Mouse (Mus musculus) limb, embryonic 14.5 days (tissue): ENCODE results near the gene Ncoa1. TPM values are rescaled to one million over a fixed set of nuclear protein-coding genes. Genes with fewer than 3 reads are reported as not detected.

Source experiments
- ATAC-seq: fragments of 200-750 bp; cut with Nextera tagmentation; 2 replicates; pipeline ENCODE4 v1.8.0; 2017; ENCODE audit warnings: low read depth, moderate number of reproducible peaks, moderate TSS enrichment; ENCODE audit not compliant: low FRiP score
- DNase-seq: peaks from one replicate; pipeline ENCODE4 v3.0.0-alpha.2; 2015; ENCODE audit warnings: low spot score
- H3K27ac ChIP-seq: fragments of 300-500 bp; sonication (generic); replicated peaks from 2 replicates; pipeline ENCODE4 v1.5.1; 2014; ENCODE audit warnings: low read depth, mild to moderate bottlenecking, low read length, moderate library complexity, mixed read lengths
- H3K27me3 ChIP-seq: fragments of 300-500 bp; sonication (generic); 2 replicates; pipeline ENCODE4 v1.6.1; 2014; ENCODE audit warnings: low read length, mixed read lengths; ENCODE audit not compliant: control insufficient read depth, insufficient read depth
- H3K36me3 ChIP-seq: fragments of 300-500 bp; sonication (generic); 2 replicates; pipeline ENCODE4 v1.6.1; 2014; ENCODE audit warnings: mild to moderate bottlenecking, low read length, moderate library complexity, mixed read lengths; ENCODE audit not compliant: control insufficient read depth, insufficient read depth
- H3K4me1 ChIP-seq: fragments of 300-500 bp; sonication (generic); 2 replicates; pipeline ENCODE4 v1.6.1; 2014; ENCODE audit warnings: antibody characterized with exemption, low read length, mixed read lengths; ENCODE audit not compliant: control insufficient read depth, insufficient read depth
- H3K4me2 ChIP-seq: fragments of 300-500 bp; sonication (generic); replicated peaks from 2 replicates; pipeline ENCODE4 v1.6.1; 2014; ENCODE audit warnings: low read depth, mild to moderate bottlenecking, low read length, moderate library complexity; ENCODE audit not compliant: severe bottlenecking
- H3K4me3 ChIP-seq: fragments of 300-500 bp; sonication (generic); replicated peaks from 2 replicates; pipeline ENCODE4 v1.5.1; 2014; ENCODE audit warnings: low read length
- H3K9ac ChIP-seq: fragments of 300-500 bp; sonication (generic); 2 replicates; pipeline ENCODE4 v1.6.1; 2014; ENCODE audit warnings: mild to moderate bottlenecking, low read depth, low read length, moderate library complexity; ENCODE audit not compliant: severe bottlenecking
- H3K9me3 ChIP-seq: fragments of 300-500 bp; sonication (generic); 2 replicates; pipeline ENCODE4 v1.6.1; 2016; ENCODE audit warnings: low read length; ENCODE audit not compliant: control insufficient read depth
- POLR2A ChIP-seq: fragments of 200-500 bp; IDR thresholded peaks from 2 replicates; pipeline ENCODE4 v1.8.0; 2012; ENCODE audit warnings: inconsistent platforms, mild to moderate bottlenecking, moderate library complexity, borderline replicate concordance; ENCODE audit not compliant: insufficient read depth, insufficient read length; ENCODE audit errors: extremely low read depth
- WGBS: fragments of 180-500 bp; shearing (Covaris S2); extraction: QIAGEN DNeasy Blood & Tissue Kit; methylation state at CpG from one replicate; pipeline ENCODE4 v1.1.7; 2014; 5-methylcytosine and 5-hydroxymethylcytosine counted together
- polyA plus RNA-seq, 2 experiments: library from polyadenylated mRNA; depleted of rRNA in 1 of 2; stranded (reverse) in 1 of 2; unstranded in 1 of 2; fragments of >200 nt; fragmentation: Nextera tagmentation in 1 of 2; extraction: Ambion mirVana in 1 of 2; gene quantifications; 2 replicates each; pipeline versions ENCODE4 v1.2.1 to v1.2.3; 2012 to 2014

Gene Ncoa1
- polyA plus RNA-seq, 2 experiments, result 26.3 to 26.9 TPM

DNA sequence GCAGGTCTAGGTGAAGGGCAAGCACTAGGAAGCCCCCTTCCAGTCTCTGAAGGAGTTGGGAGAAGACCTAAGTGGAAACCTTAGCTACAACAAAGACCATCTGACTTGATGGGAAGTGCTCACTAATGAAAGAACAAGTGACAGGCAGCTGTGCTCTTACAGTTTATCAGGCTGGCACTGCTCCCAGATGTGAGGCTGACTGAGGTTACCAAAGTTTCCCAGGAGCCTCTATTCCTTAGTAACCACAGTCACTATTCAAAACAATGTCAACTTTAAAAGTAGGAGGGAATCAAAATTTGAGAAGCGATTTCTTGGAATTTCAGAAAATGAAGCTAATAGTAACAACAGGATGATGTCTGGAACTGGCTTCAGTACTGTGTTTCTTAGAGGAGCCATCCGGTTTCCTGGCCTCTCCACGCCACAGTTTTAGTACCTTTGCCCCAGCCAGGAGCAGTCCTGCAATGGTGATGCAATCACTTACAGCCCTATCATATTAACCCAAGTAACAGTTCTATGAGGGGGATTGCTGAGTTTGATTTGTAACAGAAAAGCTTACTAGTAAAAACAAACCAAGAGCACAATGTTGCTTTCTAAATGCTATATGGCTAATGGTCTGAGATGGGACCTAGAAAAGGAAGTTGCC, 90.8 kb downstream of the Ncoa1 start:
- Histone ChIP-seq H3K9me3 (no peaks in the 10 kb centered on the region), H3K4me3 (no peak overlapping the region), H3K27ac (no peak overlapping the region), H3K27me3 (no peaks in the 10 kb centered on the region), H3K4me1 (peaks cover 4% of the 10 kb centered on the region), H3K4me2 (no peak overlapping the region), H3K36me3 (no peaks in the 10 kb centered on the region), H3K9ac (no peak overlapping the region)
- ATAC-seq (no peak), DNase-seq (peak; percentile 52)
- WGBS, result 73% methylated on average over 3 of the region's 3 CpGs
- no peak for TF ChIP-seq POLR2A

DNA sequence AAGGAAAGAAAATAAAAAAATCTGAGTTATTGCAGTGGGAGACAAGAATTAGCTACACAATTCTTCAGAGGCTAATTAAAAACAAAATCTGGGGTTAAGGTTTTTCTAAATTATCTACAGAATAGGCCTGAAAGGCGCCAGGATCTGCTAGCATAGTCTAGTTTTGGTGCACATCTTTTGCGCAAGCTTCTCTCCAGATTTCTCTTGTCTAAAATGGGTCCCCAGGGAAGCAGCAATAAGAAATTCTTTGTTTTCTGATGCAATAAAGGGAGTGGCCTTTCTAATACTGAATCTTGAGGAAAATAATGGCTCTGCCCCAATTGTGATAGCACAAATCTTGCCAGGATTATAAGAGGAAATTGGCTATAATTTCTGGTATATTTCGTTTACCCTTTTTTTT, 93.9 kb downstream of the Ncoa1 start:
- Histone ChIP-seq H3K4me1 (peaks cover 4% of the 10 kb centered on the region; the same call in 1 of the 2 replicates), H3K4me2 (no peak overlapping the region), H3K4me3 (no peak overlapping the region), H3K9ac (no peak overlapping the region), H3K36me3 (no peaks in the 10 kb centered on the region), H3K9me3 (no peaks in the 10 kb centered on the region), H3K27ac (no peak overlapping the region), H3K27me3 (no peaks in the 10 kb centered on the region)
- DNase-seq (no peak), ATAC-seq (no peak)
- no peak for TF ChIP-seq POLR2A
- 84% methylated on average over 3 of the region's 3 CpGs for WGBS

GRCm38 (mm10) chr12:4379298-4379957, 97.6 kb downstream of the Ncoa1 start:
- Histone ChIP-seq H3K4me1 (no peaks in the 10 kb centered on the region), H3K4me3 (no peak overlapping the region), H3K36me3 (no peaks in the 10 kb centered on the region), H3K27me3 (no peaks in the 10 kb centered on the region), H3K4me2 (no peak overlapping the region), H3K27ac (no peak overlapping the region), H3K9me3 (no peaks in the 10 kb centered on the region), H3K9ac (no peak overlapping the region)
- 32% methylated on average over 7 of the region's 7 CpGs for WGBS
- ATAC-seq, result no peak
- no peak for TF ChIP-seq POLR2A
- no peak for DNase-seq

GRCm38 (mm10) chr12:4376475-4376874, 100.5 kb downstream of the Ncoa1 start:
- no peaks in the 10 kb centered on the region for H3K27me3 ChIP-seq
- H3K4me1 ChIP-seq, result no peaks in the 10 kb centered on the region
- DNase-seq (no peak), ATAC-seq (no peak)
- H3K4me3 ChIP-seq, result no peak overlapping the region
- no peak for TF ChIP-seq POLR2A
- no peak overlapping the region for H3K9ac ChIP-seq
- H3K9me3 ChIP-seq, result no peaks in the 10 kb centered on the region
- WGBS, result 81% methylated on average over 4 of the region's 4 CpGs
- H3K27ac ChIP-seq, result no peak overlapping the region
- no peaks in the 10 kb centered on the region for H3K36me3 ChIP-seq
- no peak overlapping the region for H3K4me2 ChIP-seq

- no peak for TF ChIP-seq POLR2A
- H3K4me2 ChIP-seq, result no peak overlapping the region
- H3K4me3 ChIP-seq, result no peak overlapping the region
- ATAC-seq (no peak), DNase-seq (no peak)
- no peaks in the 10 kb centered on the region for H3K27me3 ChIP-seq
- H3K4me1 ChIP-seq, result no peaks in the 10 kb centered on the region
- no peaks in the 10 kb centered on the region for H3K36me3 ChIP-seq
- no peaks in the 10 kb centered on the region for H3K9me3 ChIP-seq
- H3K27ac ChIP-seq, result no peak overlapping the region
- H3K9ac ChIP-seq, result no peak overlapping the region
- 83% methylated on average over 6 of the region's 6 CpGs for WGBS
Measured at GRCm38 (mm10) chr12:4374816-4375493, 102.0 kb downstream of the Ncoa1 start.
